Mouse (Mus musculus): ENCODE results near the gene Tnrc6b.

DNA sequence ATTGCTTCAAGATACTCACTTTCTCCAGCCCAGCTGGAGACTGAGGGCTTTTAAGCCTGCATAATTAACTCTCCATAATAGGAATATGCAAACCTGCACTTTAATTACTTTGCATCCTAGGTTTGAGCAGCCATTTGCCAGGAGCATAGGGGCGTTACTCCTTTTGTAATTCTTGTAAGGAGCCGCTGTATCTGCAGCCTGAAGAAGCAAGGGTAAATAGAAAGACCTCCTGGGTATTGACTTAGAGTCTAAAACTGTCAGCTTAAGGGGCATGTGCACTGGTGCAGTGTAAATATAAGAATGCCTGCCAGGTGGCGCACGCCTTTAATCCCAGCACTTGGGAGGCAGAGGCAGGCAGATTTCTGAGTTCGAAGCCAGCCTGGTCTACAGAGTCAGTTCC lies 186.8 kb downstream of the Tnrc6b start:
- no peak for TF ChIP-seq CTCF (IDR thresholded peaks at IDR 0.05; ENCODE audit: low read depth, low read length)
- no peak for TF ChIP-seq POLR2A (IDR thresholded peaks at IDR 0.05; ENCODE audit: insufficient read depth, low read length)
- TF ChIP-seq EP300 (IDR thresholded peaks at IDR 0.05; ENCODE audit: insufficient read depth, low read depth, low read length) = no peak

All from ES-Bruce4 (cell line).